Mouse (Mus musculus) cerebellum, adult 18-20 months (tissue): ENCODE results near the gene Canx.

Experiments used
- DNase-seq, 2 experiments: peaks; one replicate each; pipeline ENCODE4 v3.0.0; 2021

Gene Canx

GRCm38 (mm10) chr11:50272819-50273218 is 52.7 kb downstream of the Canx start:
- no peak for DNase-seq

GRCm38 (mm10) chr11:50269885-50270284 is 55.6 kb downstream of the Canx start:
- no peak for DNase-seq

GRCm38 (mm10) chr11:50269163-50269562 is 56.3 kb downstream of the Canx start:
- no peak for DNase-seq

- no peak for DNase-seq
Observed at GRCm38 (mm10) chr11:50266997-50267396, 58.5 kb downstream of the Canx start.

GRCm38 (mm10) chr11:50265931-50266330 is 59.5 kb downstream of the Canx start:
- DNase-seq: no peak

- no peak for DNase-seq
Observed at GRCm38 (mm10) chr11:50263198-50263597, 62.3 kb downstream of the Canx start.

- peak in 1 of 2 experiments; percentile 26 for DNase-seq
Observed at GRCm38 (mm10) chr11:50262020-50262419, 63.5 kb downstream of the Canx start.

- no peak for DNase-seq
Observed at GRCm38 (mm10) chr11:50258310-50258709, 67.2 kb downstream of the Canx start.

- no peak for DNase-seq
Observed at GRCm38 (mm10) chr11:50256615-50257014, 68.9 kb downstream of the Canx start.

GRCm38 (mm10) chr11:50254010-50254580 is 71.4 kb downstream of the Canx start:
- peak; percentile 62 to 70 for DNase-seq

- DNase-seq: no peak
Observed at GRCm38 (mm10) chr11:50253393-50253792, 72.1 kb downstream of the Canx start.

- no peak for DNase-seq
Observed at GRCm38 (mm10) chr11:50252684-50253265, 72.7 kb downstream of the Canx start.

GRCm38 (mm10) chr11:50252166-50252565 is 73.3 kb downstream of the Canx start:
- DNase-seq: no peak

- DNase-seq: no peak
Observed at GRCm38 (mm10) chr11:50248473-50249171, 76.9 kb downstream of the Canx start.

GRCm38 (mm10) chr11:50245269-50245668 is 80.2 kb downstream of the Canx start:
- no peak for DNase-seq
